Mouse (Mus musculus) A20 (cell line): ENCODE data around the gene Dlg5.

Experiments
- DNase-seq: peaks from one replicate; pipeline ENCODE4 v3.0.0-alpha.2; 2011; ENCODE audit warnings: low read depth, low spot score

Gene Dlg5

DNA sequence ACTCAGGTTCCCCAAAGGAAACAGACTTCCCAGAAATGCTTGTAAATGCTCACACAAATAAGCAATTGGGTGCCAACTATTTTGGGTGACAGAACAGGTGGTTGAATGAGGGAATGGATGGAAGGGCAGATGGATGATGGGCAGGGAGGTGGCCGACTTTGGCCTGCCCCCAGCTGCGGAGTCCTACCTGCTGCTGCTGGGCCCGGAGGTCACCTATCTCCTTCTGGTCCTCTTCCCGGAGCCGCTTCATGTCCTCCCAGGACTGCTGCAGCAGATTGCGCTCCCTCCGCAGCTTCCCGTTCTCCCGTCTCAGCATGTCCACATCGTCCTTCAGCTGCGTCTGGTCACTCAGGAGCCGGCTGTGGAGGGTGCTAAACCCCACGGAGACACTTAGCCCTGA is 55.6 kb downstream of the Dlg5 start:
- no peak for DNase-seq

DNA sequence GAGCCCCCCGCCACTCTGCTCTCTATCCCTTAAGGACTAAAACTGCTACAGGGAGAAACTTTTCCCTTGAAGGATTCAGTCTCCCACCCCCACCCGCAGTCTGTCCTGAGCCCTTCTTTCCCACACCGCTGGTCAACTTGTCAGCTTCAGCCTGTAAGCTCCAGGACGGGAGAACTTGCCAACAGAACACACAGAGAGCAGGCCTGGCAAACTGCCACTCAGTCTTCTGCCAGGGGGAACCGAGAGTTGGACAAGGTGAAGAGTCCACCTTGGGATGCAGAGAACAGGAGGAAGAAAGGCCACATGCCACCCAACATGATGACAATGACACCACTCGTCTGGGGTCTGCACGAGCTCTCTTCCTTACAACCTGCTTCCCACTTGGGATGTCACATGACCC is 56.1 kb downstream of the Dlg5 start:
- no peak for DNase-seq

DNA sequence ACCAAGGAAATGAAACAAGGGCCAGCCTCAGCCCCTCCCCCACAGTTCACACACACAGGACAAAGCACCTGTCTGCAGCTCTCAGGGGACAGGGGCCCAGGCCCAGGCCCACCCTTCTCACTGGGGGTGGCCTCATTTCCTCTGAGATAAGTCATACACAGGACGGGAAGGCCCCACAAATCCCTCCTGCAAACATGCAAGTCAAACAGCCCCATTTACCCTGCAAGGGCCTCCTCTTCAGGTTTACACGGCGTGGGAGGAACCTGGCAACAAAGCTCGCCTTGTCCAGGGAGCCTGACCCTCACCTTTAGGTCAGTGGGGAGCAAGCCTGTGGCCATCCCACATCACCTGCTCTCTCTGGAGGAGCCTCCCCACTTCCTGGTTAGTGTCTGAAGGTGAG is 60.2 kb downstream of the Dlg5 start:
- DNase-seq: peak; percentile 64

DNA sequence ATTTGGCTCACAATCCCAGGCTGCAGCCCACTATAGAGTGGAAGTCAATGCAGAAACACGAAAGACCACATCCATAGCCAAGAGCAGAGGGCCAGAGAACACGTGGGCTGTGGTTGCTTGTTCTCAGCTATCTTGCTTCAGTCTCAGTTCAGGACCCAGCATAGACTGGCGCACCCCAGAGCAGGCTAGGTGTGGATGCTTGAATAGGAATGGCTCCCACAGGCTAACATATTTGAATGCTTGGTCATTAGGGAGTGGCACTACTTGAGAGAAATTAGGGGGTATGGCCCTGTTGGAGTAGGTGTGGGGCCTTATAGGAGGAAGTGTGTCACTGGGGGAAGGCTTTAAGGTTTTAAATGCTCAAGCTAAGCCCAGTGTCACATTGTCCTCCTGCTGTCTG is 62.8 kb downstream of the Dlg5 start:
- DNase-seq: no peak

DNA sequence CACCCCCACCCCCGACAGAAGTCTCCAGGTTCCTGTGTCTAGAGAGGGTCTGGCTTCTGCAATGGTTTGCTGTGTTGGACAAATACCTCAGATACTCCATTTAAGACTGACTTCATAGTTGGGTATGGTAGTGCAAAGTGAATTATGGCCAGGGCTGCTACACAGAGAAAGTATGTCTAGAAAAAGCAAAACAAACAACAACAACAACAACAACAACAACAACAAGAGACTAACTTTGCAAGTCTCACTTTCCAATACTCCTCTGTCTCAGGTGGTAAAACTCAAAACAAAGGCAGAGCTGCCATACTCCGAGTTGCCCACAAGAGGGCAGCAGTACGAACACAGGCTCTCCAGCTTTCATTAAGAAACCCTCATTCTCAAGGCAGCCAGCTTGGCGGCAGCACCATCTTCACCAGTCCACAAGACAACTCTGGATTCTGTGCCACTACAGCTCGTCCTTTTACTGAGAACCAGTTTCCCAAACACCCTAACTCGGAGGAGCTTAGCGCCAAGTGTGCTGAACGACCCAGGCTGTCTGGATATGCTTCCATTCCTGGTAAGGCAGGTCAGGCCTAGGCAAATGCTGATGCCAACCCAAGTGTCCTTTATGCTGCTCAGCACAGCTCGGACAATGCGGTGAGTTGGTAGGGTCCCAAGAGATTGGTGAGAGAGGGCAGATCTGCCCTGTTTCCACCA is 63.8 kb downstream of the Dlg5 start:
- peak; percentile 77 for DNase-seq

DNA sequence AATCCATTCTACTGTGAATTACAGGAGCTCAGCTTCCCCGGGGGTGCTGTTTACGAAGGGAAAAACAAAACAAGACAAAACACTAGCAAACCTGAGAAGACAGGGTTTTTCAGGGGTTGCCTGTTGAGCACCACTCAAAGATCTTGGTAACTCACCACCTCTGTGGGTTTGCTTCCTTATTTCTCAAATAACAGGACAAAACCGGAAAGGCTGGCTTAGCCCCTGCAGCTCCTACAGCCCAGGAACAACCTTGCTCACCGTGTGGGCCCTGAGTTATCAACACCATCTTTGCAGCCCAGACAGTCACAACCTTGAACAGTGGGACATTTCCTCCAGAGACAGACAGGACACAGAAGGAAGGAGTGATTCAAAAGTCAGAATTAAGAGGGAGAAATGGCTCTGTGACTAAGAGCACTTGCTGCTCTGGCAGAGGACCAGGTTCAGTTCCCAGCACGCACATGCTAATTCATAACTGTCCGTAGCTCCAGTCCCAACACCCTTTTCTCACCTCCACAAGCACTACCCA is 66.2 kb downstream of the Dlg5 start:
- no peak for DNase-seq

DNA sequence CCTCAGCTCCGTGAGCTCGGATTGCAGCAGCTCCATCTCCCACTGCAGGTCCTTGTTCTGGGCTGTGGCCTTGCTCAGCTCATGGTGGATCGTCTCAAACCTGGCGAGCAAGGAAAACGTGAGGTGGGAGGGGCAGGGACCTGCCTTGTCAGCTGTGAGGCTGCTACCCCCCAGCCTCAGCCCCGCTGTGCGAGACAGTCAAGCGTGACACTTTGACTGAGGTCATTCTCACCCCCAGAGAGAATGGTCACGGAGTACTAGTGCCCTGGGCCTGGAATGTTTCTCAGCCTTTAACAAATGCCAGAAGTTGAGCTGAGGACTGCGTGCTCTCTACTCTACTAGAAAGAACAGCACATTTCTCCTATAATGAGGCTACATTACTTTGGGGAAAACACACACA is 69.1 kb downstream of the Dlg5 start:
- DNase-seq: no peak

DNA sequence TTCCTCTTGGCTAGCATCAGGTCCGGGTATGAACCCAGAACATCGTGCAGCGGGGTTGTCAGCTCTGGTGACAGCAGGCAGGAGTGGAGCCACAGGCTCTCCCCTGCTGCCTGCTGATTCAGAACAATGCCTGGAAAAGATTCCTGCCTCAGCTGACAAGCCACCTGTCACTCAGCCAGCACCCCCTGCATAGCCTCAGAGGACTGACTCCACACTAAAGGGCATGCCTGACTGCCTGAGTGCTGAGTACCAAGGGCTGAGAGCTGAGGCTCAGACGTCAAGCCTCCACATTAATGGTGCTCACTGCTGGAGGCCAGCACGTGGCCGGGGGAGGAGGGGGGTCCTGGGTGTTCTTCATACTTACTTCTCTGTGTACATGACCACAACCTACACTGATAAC is 72.4 kb downstream of the Dlg5 start:
- DNase-seq: no peak

DNA sequence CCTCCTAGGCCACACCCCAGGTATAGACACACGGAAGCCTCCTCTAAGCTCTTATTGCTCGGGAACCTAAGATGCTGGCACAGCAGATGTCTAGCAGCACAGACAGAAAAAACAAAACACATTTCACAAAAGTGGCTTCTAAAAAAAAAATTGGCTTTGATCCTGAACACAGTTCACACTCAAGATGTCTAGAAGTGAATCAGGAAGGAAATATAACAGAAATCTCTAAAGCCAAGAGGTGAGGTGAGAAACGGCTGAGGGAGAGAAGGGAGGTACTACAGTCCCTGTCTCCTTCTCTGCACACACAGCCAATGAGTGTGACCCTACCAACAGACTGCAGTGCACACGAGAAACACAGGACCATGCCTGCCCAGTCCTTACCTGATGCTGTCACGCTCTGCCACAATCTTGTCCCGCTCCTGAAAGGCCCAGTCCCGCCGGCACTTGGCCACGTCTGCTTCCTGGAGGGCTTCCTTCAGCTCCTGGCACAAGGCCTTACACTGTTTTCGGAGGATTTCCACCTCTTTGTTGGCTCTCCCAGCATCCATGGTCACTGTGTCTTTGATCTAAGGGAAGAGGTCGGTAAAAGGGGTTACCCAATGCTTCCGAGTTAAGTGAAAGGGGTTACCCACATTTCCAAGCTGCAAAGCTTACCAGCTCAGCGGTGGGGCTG is 73.9 kb downstream of the Dlg5 start:
- DNase-seq: no peak

DNA sequence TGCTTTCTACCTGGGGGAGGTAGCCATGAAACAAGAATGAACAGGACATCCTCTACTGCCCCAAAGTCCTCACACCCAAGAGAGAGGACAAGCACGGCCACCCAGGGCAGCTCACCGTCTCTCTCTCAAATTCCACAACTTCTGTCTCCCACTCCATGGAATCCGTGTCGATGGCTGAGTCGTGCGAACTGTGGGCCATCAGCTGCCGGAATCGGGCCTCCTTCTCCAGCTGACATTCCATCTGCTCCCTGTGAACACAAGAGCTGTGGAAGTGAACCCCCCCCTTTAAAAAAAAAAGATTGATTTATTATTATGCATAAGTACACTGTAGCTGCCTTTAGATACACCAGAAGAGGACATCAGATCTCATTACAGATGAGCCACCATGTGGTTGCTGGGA is 79.7 kb downstream of the Dlg5 start:
- no peak for DNase-seq

DNA sequence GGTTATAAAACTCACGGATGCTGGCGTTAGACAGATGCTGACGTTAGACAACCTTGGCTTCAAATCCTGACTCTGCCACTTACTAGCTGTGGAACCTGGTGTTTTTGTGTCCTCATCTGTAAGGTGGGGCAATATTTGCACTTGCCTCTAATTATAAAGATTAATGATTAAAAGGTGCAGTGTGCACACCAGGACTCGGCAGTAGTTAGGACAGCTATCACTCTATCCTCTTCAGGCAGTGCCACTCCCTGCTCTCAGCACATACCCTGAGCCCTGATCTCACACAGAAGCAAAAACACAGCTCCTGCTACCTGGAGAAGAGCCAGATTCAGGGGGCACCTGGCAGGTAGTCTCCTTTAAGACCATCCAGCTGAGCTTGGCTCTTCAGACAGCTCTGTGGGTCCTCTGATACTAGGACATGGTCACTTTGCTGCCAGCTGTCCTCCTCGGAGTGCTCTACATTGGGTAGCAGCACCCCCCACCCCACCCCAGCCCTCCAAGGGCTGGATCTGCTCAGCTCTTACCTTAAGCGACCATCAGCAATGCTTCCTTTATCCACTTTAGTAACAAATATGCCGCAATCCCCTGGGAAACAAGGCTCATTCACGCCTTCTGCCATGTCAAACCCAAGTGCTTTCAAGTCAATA is 80.9 kb downstream of the Dlg5 start:
- no peak for DNase-seq

DNA sequence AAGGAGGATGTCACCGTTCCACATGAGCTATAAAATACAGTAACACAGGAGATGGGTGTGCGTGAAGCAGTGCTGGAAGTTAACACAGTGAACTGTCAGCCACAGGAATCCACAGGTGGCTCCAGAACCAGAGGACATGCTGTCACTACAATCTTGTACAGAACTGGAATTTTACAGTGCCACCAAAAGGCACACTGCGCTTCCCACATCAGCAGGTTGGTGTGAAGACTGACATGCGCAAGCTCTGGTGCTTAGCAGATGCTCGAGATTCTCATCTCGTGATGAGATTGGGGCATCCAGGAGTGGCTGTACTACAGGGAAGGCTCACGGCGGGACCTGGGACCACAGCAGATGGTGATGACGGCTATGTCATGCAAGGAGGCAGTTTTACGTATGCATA is 82.9 kb downstream of the Dlg5 start:
- DNase-seq: no peak

DNA sequence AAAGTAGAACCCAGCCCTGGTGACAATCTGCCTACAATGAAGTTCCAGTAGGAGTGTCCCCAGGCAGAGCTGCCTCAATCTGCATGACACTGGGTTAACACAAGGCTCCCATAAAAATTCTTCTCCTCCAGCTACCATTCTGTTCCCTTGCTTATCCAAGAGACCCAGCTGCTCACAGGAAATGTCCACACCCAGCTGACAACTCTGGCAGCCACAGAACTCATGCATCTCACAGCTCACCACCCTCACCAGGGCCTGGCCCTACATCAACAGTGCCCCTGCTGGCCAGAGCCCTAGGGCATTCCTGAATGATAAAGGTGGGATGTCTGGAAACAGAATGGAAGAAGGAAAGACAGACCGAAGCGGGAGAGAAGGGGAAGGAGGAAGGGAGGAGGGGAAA is 96.8 kb downstream of the Dlg5 start:
- DNase-seq: no peak

DNA sequence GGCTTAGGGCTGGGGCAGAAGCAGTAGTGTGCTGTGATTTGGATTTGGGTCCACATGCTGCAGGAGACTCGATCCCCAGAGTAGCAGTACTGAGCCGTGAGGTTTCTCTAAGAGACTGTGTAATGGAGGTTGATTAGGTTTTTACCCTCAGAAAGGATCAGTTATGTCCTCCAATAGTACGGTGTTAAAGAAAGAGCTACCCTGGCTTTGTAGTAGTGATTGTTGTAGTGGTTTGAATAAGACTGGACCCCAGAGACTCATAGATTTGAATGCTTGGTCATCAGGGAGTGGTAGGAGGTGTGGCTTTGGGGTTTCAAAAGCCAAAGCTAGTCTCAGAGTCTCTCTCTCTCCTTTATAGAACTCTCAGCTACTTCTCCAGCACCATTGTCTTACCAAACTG is 100.9 kb downstream of the Dlg5 start:
- no peak for DNase-seq

DNA sequence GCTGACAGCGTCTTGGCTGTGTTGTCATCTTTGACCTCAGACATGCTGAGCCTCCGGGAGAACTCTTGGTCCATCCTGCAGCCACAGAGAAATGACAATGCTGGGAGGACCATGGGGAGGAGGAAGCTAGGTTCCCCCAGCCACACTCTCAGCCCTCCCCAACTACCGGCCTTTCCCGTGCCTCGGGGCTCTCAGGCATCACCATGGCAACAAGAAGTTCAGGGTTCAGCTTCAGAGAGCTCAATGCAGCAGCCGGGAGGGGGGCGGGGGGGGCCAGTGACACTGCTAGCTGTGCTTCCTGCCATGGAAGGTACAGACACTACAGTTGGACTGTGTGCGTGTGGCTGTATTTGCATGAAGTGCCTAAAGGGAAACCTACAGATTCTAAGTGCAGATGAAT is 101.3 kb downstream of the Dlg5 start:
- DNase-seq: peak; percentile 42

DNA sequence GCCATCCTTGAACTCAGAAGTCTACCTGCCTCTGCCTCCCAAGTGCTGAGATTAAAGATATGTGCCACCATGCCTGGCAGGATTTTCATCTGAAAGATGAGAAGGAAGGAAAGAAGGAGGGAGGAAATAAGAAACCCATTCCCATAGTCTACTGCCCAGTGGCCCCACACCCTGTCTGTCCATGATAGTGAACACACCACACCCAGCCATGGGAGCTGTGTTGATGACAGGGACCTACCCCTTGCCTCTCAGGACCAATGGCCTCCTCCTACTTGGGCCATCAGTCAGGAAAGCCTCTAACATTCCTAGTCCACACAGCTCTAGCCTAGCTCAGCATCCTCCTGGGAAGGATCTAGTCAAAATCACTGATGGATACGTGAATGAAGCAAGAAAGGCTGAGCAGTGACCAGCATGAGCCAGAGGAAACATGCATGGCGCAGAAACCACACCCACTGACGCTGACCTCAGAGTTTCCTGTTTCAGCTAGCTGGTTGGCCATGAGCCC is 102.7 kb downstream of the Dlg5 start:
- no peak for DNase-seq

DNA sequence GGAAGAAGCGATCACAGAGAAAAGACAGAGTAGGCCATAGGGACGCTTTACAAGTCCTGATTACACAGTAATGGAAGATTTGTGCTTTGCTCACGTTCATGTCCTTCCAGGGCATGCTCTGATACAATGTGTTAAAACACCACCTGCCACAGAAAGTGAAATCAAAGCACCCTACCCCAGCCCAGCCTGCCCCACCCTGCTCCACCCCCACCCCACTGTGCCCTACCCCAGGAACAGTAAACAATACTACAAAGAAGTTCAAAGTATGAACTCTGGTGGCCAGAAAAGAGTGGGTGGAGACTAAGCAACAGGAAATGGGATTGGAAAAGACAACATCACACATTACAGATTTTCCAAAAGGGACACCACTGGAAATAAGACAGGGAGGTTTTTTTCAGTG is 104.0 kb downstream of the Dlg5 start:
- DNase-seq: no peak

DNA sequence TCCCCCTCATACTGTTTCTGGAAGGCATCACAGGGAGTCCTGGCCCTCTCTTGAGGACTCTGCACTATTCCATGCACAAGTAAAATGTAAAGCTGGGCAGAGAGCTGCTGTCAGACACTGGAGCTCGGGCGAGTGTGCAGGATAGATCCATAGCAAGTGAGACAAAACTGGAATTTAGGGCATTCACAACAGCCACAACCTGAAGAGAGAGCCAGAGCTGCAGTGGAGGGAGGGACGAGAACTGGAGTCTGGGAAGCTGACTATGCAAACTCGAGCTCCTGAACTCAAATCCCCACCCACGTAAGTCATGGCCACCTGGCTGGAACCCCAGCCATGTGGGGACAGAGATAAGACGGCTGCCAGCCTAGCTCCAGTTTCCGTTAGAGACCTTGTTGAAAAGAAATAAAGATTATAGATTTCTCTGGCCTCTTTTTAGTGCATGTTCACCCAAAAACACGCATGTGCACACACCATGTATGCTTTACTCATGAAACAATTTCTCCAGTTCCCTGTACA is 105.4 kb downstream of the Dlg5 start:
- DNase-seq: no peak

DNA sequence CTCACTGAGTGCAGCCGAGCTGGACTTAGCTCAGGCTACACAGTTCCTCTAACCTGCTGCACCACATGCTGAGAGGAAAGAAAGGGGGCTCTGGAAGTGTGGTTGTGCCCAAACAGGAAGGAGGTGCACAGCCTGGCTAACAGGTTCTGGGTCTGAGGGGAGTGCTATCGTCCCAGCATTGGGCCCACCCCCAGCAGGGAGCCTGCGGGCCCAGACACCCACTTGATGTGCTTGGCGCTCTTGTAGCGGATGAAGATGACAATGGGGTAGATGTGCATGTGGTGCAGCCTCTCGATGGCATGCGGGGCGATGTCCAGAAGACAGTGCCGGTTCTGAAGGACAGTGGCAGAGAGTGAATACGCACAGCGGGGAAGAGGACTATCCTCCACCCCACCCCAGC is 108.8 kb downstream of the Dlg5 start:
- DNase-seq: no peak

DNA sequence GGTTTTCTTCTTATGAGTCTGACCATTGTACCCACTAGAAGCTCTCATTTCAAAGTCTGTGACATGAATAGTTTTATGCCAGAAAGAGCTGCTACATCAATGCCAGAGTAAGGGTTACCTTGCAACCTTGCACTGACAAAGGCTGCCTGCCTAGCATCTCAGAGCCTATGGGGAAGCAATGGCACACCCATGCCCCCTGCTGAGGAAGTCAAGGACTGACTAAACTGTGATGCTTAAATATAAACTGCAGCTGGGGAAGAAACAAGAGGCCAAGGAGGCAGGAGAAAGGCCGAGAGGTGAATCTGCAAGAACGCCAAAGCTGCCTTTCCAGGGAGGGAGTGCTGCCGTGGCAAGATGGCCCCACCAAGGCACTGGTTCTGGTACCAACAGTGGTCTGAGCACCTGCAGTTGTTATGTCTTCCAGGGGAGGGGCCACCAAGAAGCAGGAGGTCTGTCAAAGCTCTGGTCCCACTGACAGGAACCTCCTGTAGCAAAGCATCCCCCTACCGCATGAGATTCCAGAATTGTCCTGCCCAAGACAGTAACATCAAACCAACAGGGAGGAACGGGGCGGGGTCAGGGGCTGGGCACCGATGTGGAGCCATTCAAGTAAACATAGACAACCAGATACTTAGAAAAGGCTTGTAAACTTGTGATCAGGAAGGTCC is 111.0 kb downstream of the Dlg5 start:
- DNase-seq: no peak

DNA sequence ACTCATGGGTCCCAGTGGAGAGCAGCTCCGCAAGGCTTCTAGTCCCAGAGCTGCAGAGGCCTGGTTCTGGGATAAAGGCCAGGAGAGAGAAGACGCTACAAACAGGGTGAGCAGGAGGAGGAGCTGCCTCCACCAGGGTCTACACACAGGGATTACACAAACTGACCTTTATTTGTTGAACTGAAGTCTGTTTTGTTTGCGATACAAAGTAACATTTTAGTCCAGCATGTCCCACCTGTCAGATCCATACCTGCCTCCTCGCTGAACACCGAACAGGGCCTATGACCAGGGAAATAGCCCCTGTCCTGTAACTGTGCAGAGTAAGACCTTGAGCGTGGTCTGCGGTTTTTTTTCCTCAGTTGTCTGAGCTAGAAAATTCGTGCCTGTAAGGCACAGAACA is 111.9 kb downstream of the Dlg5 start:
- no peak for DNase-seq

DNA sequence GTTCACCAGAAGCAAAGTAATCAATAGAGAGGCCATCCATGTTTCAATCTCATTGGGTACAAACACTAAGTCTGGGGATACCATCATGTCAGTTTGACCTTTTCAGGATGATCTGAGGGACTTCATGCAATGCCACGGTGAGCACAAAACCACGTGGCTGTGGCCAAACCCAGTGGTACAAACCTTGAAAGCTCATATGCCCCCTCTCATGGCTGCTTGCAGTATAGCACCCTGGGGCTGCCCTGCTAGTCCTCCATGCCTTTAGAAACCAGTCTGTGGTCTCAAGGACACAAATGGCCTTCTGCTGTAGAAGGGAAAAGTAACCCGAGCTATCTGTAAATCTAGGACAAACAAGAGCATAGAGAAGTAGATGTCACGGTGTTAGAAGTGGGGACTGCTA is 113.6 kb downstream of the Dlg5 start:
- peak; percentile 55 for DNase-seq
